Mouse (Mus musculus): ENCODE measurements around the gene Pex5l. TPM values are rescaled to one million over a fixed set of nuclear protein-coding genes. Genes with fewer than 3 reads are reported as not detected.

Gene Pex5l
- polyA plus RNA-seq, 1 experiment from 2014 or later: 2.2 TPM

DNA sequence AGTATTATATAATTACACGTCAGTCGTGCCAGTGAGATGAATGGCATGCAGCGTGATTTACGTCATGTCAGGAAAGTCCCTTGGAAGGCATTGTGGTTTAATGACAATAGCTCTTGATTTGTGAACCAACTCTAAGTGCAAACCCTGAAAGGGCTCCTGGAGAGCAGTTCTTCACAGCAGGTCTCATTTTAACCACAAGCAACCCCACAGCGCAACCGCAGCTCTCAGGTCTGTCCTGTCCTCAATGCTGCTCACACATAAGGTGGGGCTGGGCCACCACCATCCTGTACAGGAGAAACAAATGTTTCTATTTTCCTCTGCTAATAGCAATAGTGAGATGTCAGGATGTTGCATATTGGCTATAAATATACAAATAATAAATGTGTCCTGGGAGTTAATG lies 163.8 kb downstream of the Pex5l start:
- Histone ChIP-seq H3K27ac (no peak overlapping the region), H3K4me3 (no peak overlapping the region), H3K4me1 (replicated peaks) (peaks cover 10% of the 10 kb centered on the region; the same call in 1 of the 2 replicates), H3K36me3 (no peaks in the 10 kb centered on the region), H3K9me3 (no peaks in the 10 kb centered on the region), H3K27me3 (ENCODE audit: insufficient read depth, poor library complexity, severe bottlenecking) (no peaks in the 10 kb centered on the region)
- DNase-seq (ENCODE audit: low spot score): no peak
- WGBS: 32% methylated on average over 6 of the region's 6 CpGs

DNA sequence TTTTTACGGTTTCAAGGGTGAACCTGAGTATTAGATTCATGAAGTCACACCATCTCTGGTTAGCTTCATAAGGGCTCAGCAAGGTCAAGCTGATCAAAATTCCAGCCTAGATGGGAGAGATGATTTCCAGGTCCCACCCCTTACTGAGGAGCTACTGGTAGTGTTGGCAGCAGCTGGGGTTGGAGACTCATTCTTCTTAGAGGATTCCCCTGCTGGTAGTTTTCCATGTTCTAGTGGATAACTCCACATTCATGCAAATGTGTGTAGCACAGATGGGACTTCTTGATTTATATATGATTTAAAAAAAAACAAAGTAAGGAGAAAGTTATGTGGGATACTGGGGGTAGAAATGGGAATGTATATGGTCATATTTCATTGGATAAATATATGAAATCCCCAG lies 172.8 kb downstream of the Pex5l start:
- H3K27me3 ChIP-seq (ENCODE audit: insufficient read depth, poor library complexity, severe bottlenecking): no peaks in the 10 kb centered on the region
- no peak overlapping the region for H3K27ac ChIP-seq
- WGBS: 97% methylated on average over 1 of the region's 1 CpGs
- no peak overlapping the region for H3K4me3 ChIP-seq
- DNase-seq (ENCODE audit: low spot score): no peak
- H3K9me3 ChIP-seq: no peaks in the 10 kb centered on the region
- H3K36me3 ChIP-seq: no peaks in the 10 kb centered on the region
- H3K4me1 ChIP-seq (replicated peaks): no peaks in the 10 kb centered on the region

DNA sequence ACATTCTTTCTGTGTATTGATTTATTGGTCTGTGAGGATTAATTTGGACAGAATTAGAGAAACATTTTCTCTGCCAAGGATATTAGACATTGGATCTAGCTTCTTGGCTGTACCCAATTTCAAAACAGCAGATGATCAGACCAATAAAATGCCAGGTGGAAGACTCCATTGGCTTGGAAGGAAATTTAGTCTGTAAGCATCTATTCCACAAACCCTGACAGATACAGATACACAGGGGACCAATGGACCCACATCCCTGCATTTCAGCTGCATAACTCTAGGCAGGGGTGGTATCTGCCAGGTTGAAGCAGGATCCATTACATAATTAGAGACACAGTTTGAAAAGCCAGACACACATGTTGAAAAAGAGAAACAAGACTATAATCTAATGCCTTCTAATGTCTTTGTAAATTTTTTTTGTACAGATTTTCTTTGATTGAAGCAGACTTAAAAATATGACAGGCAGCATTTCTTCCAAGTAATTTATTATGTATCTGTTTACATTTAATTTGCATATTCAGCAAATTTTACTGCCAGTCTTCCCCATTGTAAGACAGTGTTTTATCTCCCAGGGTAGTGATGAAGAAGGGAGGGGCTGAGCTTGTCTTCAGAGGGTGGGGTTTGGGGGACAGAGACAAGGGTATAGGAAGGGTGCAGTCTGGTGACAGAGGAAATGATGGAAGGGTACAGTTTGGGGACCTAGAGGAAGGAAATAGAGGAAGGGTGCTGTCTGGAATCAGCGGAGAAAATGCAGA lies 174.2 kb downstream of the Pex5l start:
- no peaks in the 10 kb centered on the region for H3K27me3 ChIP-seq (ENCODE audit: insufficient read depth, poor library complexity, severe bottlenecking)
- no peak overlapping the region for H3K27ac ChIP-seq
- no peaks in the 10 kb centered on the region for H3K4me1 ChIP-seq (replicated peaks)
- no peak overlapping the region for H3K4me3 ChIP-seq
- WGBS: 76% methylated on average over 1 of the region's 1 CpGs
- H3K9me3 ChIP-seq: no peaks in the 10 kb centered on the region
- no peaks in the 10 kb centered on the region for H3K36me3 ChIP-seq
- DNase-seq (ENCODE audit: low spot score): no peak

DNA sequence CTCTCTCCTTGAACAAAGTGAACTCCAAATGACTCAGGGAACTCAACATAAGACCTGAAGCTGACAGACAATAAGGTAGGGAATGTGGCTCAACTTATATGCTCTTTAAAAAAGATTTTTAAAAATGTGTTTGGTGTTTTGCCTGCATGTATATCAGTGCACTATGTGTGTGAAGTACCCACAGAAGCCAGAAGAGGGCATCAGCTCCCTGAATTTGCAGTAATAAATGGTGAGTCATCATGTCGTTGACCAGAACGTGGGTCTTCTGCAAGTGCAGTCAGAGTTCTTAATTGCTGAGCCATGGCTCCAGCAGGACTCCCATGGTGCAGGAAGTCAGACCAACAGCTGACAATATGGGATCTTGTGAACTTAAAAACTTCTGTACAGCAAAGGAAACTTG lies 177.5 kb downstream of the Pex5l start:
- Histone ChIP-seq H3K4me3 (no peak overlapping the region), H3K36me3 (no peaks in the 10 kb centered on the region), H3K9me3 (no peaks in the 10 kb centered on the region), H3K4me1 (replicated peaks) (no peaks in the 10 kb centered on the region), H3K27me3 (ENCODE audit: insufficient read depth, poor library complexity, severe bottlenecking) (no peaks in the 10 kb centered on the region), H3K27ac (no peak overlapping the region)
- DNase-seq (ENCODE audit: low spot score): peak; percentile 45
- WGBS: 1% methylated on average over 2 of the region's 2 CpGs

DNA sequence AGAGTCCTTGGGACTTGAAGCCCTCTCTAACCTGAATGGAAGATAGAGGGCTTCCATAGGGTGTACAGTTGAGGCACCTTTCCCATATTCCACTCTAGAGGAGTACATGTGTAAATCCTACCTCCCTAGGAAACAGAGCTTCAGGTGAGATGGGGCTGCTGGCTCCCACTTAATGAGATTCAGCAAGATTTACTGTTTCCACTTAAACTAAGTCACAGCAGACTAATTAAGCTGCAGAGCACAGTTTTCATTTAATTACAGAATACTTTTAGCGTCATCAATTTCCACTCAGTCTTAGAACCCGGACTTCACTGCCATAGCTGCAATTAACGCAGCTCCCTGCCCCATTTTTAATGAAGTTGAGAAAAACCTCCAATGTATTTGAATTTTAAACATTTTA lies 181.6 kb downstream of the Pex5l start:
- H3K27me3 ChIP-seq (ENCODE audit: insufficient read depth, poor library complexity, severe bottlenecking): no peaks in the 10 kb centered on the region
- H3K27ac ChIP-seq: no peak overlapping the region
- H3K9me3 ChIP-seq: no peaks in the 10 kb centered on the region
- no peaks in the 10 kb centered on the region for H3K4me1 ChIP-seq (replicated peaks)
- no peaks in the 10 kb centered on the region for H3K36me3 ChIP-seq
- H3K4me3 ChIP-seq: no peak overlapping the region
- 91% methylated on average over 3 of the region's 3 CpGs for WGBS
- no peak for DNase-seq (ENCODE audit: low spot score)

DNA sequence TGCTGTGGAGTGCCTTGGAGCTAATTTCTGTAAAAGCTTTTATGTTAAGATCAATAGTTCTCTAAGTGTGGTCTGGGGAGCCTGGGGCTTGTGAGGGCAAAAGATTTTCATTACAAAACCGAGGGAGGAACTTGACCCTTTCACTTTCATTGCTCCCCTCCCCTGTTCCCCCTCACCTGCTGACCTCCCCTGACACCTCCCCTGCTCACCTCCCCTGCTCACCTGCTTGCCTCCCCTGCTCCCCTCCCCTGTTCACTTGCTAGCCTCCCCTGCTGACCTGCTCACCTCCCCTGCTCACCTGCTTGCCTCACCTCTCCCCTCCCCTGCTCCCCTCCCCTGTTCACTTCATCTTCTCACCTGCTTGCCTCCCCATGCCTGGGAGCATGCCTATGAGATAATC lies 191.7 kb downstream of the Pex5l start:
- no peak overlapping the region for H3K4me3 ChIP-seq
- no peaks in the 10 kb centered on the region for H3K27me3 ChIP-seq (ENCODE audit: insufficient read depth, poor library complexity, severe bottlenecking)
- no peak overlapping the region for H3K27ac ChIP-seq
- no peaks in the 10 kb centered on the region for H3K36me3 ChIP-seq
- 8% methylated on average over 1 of the region's 1 CpGs for WGBS
- H3K4me1 ChIP-seq (replicated peaks): peaks cover 5% of the 10 kb centered on the region; the same call in 1 of the 2 replicates
- H3K9me3 ChIP-seq: no peaks in the 10 kb centered on the region
- no peak for DNase-seq (ENCODE audit: low spot score)

DNA sequence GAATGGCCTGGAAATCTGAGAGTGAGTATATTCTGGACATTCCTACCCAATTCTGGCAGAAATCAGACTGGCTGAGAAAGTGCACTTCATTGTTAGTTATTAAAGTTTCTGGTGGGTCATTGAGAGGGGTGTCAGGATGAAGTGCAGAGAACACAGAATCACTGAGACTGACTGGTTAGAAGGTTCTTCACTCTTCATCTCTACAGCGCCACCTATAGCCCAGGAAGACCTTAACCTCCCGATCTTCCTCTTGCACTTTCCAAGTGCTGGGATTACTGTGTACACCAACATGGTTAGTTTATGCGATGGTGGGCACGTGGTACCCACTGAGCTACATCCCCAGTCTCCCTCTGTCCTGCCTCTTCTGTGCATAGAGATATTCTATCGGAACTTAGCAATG lies 195.6 kb downstream of the Pex5l start:
- no peak overlapping the region for H3K27ac ChIP-seq
- H3K4me3 ChIP-seq: no peak overlapping the region
- no peaks in the 10 kb centered on the region for H3K27me3 ChIP-seq (ENCODE audit: insufficient read depth, poor library complexity, severe bottlenecking)
- WGBS: 86% methylated on average over 5 of the region's 5 CpGs
- H3K9me3 ChIP-seq: no peaks in the 10 kb centered on the region
- H3K4me1 ChIP-seq (replicated peaks): peaks cover 5% of the 10 kb centered on the region; the same call in 1 of the 2 replicates
- no peak for DNase-seq (ENCODE audit: low spot score)
- H3K36me3 ChIP-seq: no peaks in the 10 kb centered on the region

DNA sequence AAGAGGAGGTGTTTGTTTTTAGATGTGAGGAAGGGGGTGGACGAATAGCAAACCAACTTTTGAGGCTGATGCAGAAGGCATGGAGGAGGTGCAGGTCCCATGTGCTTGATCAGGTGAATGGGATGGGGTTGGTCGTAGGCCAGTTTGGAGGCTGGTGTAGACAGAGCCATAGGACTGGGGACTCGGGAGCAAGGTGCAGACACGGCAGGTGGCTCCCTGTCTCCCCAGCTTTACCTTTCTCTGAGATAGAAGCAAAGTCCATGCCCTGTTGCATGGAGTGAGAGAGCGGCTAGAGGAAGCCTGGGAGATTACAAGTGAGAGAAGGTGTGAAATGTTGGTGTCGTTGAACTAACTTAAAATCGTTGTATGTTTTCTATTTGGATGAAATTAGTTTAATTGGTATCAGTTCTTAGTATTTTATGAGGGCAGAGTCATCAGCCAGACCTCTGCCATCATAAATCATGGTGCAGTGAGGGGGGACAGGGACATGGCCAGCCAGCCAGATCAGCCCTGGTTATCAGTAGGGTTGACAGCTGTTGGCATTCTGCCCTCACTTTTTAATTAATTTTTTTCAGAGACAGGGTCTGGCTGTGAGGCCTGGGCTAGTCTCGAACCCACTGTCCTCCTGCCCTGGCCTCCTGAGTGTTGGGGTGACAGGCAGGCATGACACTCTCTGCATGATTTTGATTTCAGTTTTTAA lies 203.1 kb downstream of the Pex5l start:
- Histone ChIP-seq H3K36me3 (no peaks in the 10 kb centered on the region), H3K27me3 (ENCODE audit: insufficient read depth, poor library complexity, severe bottlenecking) (no peaks in the 10 kb centered on the region), H3K4me3 (no peak overlapping the region), H3K9me3 (no peaks in the 10 kb centered on the region), H3K4me1 (replicated peaks) (no peaks in the 10 kb centered on the region), H3K27ac (no peak overlapping the region)
- DNase-seq (ENCODE audit: low spot score): no peak
- 85% methylated on average over 8 of the region's 8 CpGs for WGBS

DNA sequence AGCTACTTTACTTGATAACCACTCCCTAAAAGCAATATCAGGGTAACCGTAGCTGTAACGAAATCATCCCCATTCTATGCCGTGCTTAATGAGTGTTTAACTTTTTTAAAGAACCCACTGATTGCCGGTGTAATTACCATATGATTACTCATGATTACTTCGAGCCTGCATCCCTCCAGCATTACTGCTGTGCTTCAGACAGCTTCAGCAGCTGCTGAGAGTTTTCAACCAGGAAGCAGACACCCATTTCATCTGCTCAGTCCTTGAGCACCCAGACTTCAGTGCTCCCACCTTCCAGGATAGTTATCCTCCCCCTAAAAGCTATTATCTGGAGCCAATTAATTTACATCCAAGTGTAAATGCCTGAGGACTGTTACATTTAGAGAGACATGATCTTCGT lies 218.9 kb downstream of the Pex5l start:
- Histone ChIP-seq H3K9me3 (peaks cover 5% of the 10 kb centered on the region; the same call in 1 of the 2 replicates), H3K4me3 (no peak overlapping the region), H3K4me1 (replicated peaks) (no peaks in the 10 kb centered on the region), H3K36me3 (peaks cover 71% of the 10 kb centered on the region), H3K27ac (no peak overlapping the region), H3K27me3 (ENCODE audit: insufficient read depth, poor library complexity, severe bottlenecking) (no peaks in the 10 kb centered on the region)
- no peak for DNase-seq (ENCODE audit: low spot score)
- WGBS: 91% methylated on average over 6 of the region's 6 CpGs

DNA sequence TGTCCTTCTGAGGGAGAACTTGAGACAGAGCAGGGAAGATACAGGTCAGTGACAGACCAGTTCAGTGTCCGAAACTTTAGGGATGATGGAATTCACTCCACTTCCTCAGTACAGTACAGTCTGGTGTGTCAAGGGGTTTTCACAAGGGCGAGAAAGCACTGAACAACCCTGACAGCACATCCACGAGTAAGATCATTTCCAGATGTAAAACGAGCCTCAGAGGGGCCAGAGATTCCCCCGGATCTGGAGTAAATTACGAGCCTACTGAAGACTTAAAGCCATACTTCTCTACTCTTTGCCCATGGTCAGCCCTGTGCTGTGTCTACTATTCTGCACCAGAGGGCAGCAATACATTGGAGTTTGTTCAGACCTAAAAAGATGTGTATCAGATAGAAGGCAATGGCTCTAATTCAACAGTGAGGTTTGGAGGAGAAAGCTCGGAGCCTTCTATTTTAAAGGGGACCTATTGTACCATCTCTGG lies 232.9 kb downstream of the Pex5l start:
- Histone ChIP-seq H3K4me3 (no peak overlapping the region), H3K27me3 (ENCODE audit: insufficient read depth, poor library complexity, severe bottlenecking) (no peaks in the 10 kb centered on the region), H3K27ac (no peak overlapping the region), H3K36me3 (peaks cover 18% of the 10 kb centered on the region), H3K4me1 (replicated peaks) (no peaks in the 10 kb centered on the region), H3K9me3 (0 out of 2 replicates have a peak, but pooled peaks cover under 1% of the 10 kb centered on the region)
- WGBS: 63% methylated on average over 7 of the region's 7 CpGs
- DNase-seq (ENCODE audit: low spot score): peak; percentile 44

DNA sequence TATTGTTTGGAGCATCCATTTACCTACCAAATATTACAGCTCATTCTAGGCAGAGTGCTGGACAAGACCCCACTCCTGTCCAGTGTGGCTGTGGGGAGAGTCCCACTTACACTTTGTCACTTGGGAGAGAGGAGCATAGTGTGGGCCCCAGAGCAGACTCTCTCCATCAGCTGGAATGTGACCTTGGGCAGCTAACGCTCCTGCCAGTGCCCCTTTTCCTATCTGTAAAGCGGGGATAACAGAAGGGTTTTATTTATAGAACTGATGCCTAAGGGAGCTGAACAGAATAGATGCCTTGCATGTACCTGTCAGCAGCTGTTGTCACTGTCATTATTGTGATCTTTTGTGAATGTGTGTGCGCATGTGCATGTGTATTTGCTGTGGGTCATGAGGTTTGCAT lies 234.6 kb downstream of the Pex5l start:
- no peak overlapping the region for H3K4me3 ChIP-seq
- H3K9me3 ChIP-seq: no peaks in the 10 kb centered on the region
- 86% methylated on average over 3 of the region's 3 CpGs for WGBS
- H3K4me1 ChIP-seq (replicated peaks): peaks cover 5% of the 10 kb centered on the region; the same call in 1 of the 2 replicates
- DNase-seq (ENCODE audit: low spot score): no peak
- H3K27me3 ChIP-seq (ENCODE audit: insufficient read depth, poor library complexity, severe bottlenecking): no peaks in the 10 kb centered on the region
- H3K27ac ChIP-seq: no peak overlapping the region
- peaks cover 1% of the 10 kb centered on the region; the same call in 1 of the 2 replicates for H3K36me3 ChIP-seq

DNA sequence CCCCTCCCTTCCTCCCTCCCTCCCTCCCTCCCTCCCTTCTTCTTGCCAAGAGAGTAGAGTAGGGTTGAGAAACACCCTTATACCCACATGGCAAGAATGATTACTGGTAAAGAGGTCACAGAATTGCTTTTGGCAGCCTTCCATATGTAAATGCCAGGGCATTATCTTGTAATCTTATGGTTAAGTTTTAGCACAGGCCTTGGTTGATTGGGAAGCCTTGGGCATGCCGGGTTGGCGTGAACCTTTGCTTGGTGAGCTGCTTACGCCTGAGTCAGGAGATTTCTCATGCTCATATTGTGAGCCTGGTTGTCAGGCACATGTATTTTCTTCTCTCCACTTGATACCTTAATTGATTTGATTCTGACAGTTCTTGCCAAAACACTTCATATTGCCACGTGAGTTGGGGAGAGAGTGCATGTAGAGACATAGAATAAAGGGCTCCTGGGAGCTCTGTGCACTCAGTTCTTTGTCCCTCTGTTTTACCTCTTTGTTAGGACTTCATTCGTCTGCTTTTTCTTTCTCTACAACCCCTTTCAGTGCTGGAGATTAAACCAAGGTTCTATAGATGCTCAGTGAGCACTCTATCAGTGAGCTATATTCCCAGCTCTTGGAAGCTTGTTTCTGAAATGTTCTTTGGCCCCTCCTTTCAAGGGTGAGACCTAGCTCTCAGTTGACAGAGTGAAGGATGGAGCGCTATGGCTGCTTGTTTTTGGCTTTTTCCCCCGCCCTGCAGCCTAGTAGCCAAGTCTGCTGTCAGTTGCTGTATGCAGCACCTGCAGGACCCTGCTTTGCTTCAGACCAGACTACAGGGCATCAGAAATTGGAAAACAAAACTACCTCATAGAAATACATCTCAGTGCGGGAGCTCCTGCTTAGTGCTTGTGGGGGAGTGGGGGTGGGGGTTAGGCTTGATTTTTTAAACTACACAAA lies 236.9 kb downstream of the Pex5l start:
- Histone ChIP-seq H3K4me1 (replicated peaks) (peaks cover 5% of the 10 kb centered on the region; the same call in 1 of the 2 replicates), H3K36me3 (peaks cover 15% of the 10 kb centered on the region), H3K9me3 (no peaks in the 10 kb centered on the region), H3K27ac (no peak overlapping the region), H3K27me3 (ENCODE audit: insufficient read depth, poor library complexity, severe bottlenecking) (no peaks in the 10 kb centered on the region), H3K4me3 (no peak overlapping the region)
- 84% methylated on average over 8 of the region's 8 CpGs for WGBS
- DNase-seq (ENCODE audit: low spot score): no peak

Measured in hindbrain, embryonic 10.5 days (tissue).